In genomic region chr7:74315836-74316435, GRCm38 (mm10) we compare ENCODE assay signal across 9 mouse cellular contexts.
DNase-seq lines count a peak whose midpoint lies in the region; ATAC-seq lines count a peak whose summit lies in the region.
"Had no signal": no experiment of that assay in that cellular context is flagged by ENCODE, and none has a peak within 500 bp of the region (broad histone marks: within the 10 kb centered on the region; RNA-seq: fewer than 3 reads in every experiment).

No protein-coding gene starts in this region.

- H3K4me2 ChIP-seq in midbrain, embryonic 16.5 days (ENCODE audit: low read length) = no peak overlapping the region
- no peak overlapping the region for H3K4me2 ChIP-seq in midbrain, embryonic 13.5 days (replicated peaks)
- H3K4me2 ChIP-seq: liver, embryonic 11.5 days had no signal

- H3K27me3 ChIP-seq in midbrain, embryonic 16.5 days (ENCODE audit: control insufficient read depth, insufficient read depth, low read depth, low read length) = no peaks in the 10 kb centered on the region
- H3K27me3 ChIP-seq in midbrain, embryonic 13.5 days = 0 out of 2 replicates have a peak, but pooled peaks cover 4% of the 10 kb centered on the region

- peak; percentile 67 for DNase-seq in gastrocnemius, adult 18-20 months (ENCODE audit: low spot score)
- no peak for DNase-seq in gastrocnemius, postnatal 10 days
- DNase-seq in fat pad, adult 2 months (ENCODE audit: extremely low read depth, low read depth, low spot score) = peak; percentile 49
- DNase-seq in ovary, postnatal 36 days (ENCODE audit: low spot score) = peak; percentile 13
- no peak for DNase-seq in left cerebral cortex, adult 11 months (ENCODE audit: low spot score)
- no peak for DNase-seq in MN1 (ENCODE audit: low spot score)

- H3K27ac ChIP-seq in midbrain, embryonic 16.5 days (ENCODE audit: low read length) = no peak overlapping the region
- no peak overlapping the region for H3K27ac ChIP-seq in midbrain, embryonic 13.5 days

- WGBS in midbrain, embryonic 16.5 days = 69% methylated on average over 3 of the region's 3 CpGs
- WGBS in midbrain, embryonic 13.5 days = 64% methylated on average over 3 of the region's 3 CpGs

- no peak overlapping the region for H3K4me3 ChIP-seq in midbrain, embryonic 16.5 days (ENCODE audit: low read depth, low read length)
- no peak overlapping the region for H3K4me3 ChIP-seq in midbrain, embryonic 13.5 days (replicated peaks)

- 0 out of 2 replicates have a peak, but pooled peaks have one; percentile 25 for ATAC-seq in midbrain, embryonic 16.5 days
- no peak for ATAC-seq in midbrain, embryonic 13.5 days

- H3K9ac ChIP-seq in midbrain, embryonic 16.5 days (ENCODE audit: low read depth, low read length) = no peak overlapping the region
- no peak overlapping the region for H3K9ac ChIP-seq in midbrain, embryonic 13.5 days (replicated peaks)

- H3K9me3 ChIP-seq in midbrain, embryonic 16.5 days (replicated peaks; ENCODE audit: control insufficient read depth, low read length, poor library complexity, severe bottlenecking) = no peaks in the 10 kb centered on the region
- no peaks in the 10 kb centered on the region for H3K9me3 ChIP-seq in midbrain, embryonic 13.5 days

- peaks cover 13% of the 10 kb centered on the region for H3K4me1 ChIP-seq in midbrain, embryonic 16.5 days (ENCODE audit: control insufficient read depth, insufficient read depth, low read length)
- peaks cover 12% of the 10 kb centered on the region for H3K4me1 ChIP-seq in midbrain, embryonic 13.5 days (replicated peaks)

- H3K36me3 ChIP-seq in midbrain, embryonic 16.5 days (ENCODE audit: control insufficient read depth, insufficient read depth, low read length) = no peaks in the 10 kb centered on the region; the same call in 1 of the 2 replicates
- peaks cover 8% of the 10 kb centered on the region; the same call in 1 of the 2 replicates for H3K36me3 ChIP-seq in midbrain, embryonic 13.5 days

Comparison
In these comparisons a context has a peak if more than half of its experiments do, and no peak if none do; other contexts are left out.
1. DNase-seq: peak in gastrocnemius, adult 18-20 months (single experiment), fat pad, adult 2 months (single experiment) and ovary, postnatal 36 days (single experiment); none in gastrocnemius, postnatal 10 days (single experiment), left cerebral cortex, adult 11 months (single experiment) and MN1 (single experiment).